Mouse (Mus musculus): ENCODE data around the gene Agr2.

DNA sequence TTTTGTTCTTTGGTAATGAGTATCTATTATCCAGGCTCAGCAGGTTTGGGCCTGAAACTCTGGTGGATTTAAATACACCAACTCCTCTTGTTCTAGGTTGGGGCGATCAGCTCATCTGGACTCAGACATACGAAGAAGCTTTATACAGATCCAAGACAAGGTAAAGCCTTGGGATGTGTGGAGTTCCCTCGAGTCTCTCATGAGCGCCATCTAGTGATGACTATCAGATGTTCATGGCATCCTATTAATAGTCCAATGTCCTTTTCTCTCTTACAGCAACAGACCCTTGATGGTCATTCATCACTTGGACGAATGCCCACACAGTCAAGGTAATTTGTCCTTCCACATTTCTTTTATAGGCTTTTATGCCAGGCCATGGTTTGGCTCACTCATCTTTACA, 3.1 kb downstream of the Agr2 start:
- TF ChIP-seq POLR2A (IDR thresholded peaks at IDR 0.05; ENCODE audit: borderline replicate concordance, control insufficient read depth, low read depth, low read length) (no peak), CTCF (IDR thresholded peaks at IDR 0.05; ENCODE audit: control insufficient read depth, insufficient read depth, low read length) (no peak)

Measured in bone marrow, adult 2 months (tissue).